Mouse (Mus musculus): ENCODE measurements around the gene Tceanc2. TPM values are rescaled to one million over a fixed set of nuclear protein-coding genes. Genes with fewer than 3 reads are reported as not detected.

The Tceanc2 gene
- polyA plus RNA-seq, 1 experiment from 2014 or later, result 12.7 TPM

DNA sequence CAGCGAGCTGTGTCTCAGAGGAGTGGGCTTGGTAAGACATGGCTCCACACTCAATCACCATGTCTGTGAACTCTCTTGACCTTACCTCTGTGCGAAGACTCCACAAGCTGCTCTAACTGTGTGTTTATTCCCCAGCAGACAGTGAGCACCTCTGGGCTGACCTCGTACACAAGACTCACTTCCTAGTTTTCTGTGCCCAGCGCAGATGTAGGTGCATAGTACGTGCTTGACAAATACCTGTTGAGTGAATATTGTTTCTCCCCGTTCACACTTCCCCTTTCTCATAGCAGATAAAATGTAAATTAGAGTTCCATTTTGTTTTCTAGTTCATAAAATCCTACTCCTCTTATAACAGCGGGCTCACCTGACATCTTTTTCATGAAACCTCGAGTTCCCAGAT lies 35.4 kb downstream of the Tceanc2 start:
- no peak overlapping the region for H3K4me3 ChIP-seq (replicated peaks)
- peaks cover 33% of the 10 kb centered on the region for H3K36me3 ChIP-seq
- DNase-seq, result no peak
- no peak overlapping the region for H3K9ac ChIP-seq
- no peak overlapping the region for H3K27ac ChIP-seq
- H3K4me2 ChIP-seq, result no peak overlapping the region
- WGBS (ENCODE audit: insufficient replicate concordance), result 79% methylated on average over 8 of the region's 8 CpGs
- ATAC-seq (ENCODE audit: low read depth), result no peak
- no peaks in the 10 kb centered on the region for H3K27me3 ChIP-seq
- no peaks in the 10 kb centered on the region for H3K9me3 ChIP-seq (replicated peaks)
- H3K4me1 ChIP-seq (replicated peaks), result peaks cover 4% of the 10 kb centered on the region; the same call in 1 of the 2 replicates

DNA sequence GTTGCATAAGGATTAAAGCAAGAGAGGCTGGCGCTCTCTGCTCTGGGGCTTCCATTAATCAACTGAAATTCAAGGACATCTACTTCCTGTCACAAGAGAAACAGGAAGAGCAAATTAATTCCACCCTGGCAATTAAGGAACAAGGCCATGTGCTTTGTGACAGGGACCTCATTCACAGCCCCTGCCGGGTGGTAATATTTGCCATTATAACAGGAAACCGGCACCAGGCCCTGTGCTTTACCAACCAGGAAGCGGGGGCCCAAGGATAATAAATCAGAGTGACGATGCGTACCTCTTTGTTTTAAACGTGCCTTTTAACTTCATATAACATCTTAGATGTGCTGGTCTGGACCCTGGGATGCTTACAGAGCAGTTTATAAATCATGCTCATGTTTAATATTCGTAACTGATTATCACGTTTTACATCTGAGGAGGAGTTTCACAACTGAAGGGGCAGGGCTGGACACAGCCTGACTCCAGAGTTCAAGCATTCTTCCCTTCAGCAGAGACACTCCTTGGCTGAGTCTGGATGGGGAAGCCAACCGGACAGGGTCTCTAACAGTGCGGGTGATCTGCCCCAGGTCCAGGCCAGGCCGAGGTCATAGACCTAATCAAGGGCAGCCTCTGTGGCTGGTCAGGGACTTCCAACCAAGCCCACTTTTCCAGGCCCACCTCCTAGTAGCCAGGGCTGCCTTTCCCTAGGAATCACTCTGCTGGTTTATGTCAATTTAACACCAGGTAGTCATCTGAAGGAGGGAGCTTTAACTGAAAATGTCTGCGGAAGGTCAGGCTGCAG lies 38.9 kb downstream of the Tceanc2 start:
- H3K27ac ChIP-seq, result 0 out of 2 replicates have a peak overlapping the region, but pooled peaks have one; percentile 29
- no peaks in the 10 kb centered on the region for H3K9me3 ChIP-seq (replicated peaks)
- no peak overlapping the region for H3K4me2 ChIP-seq
- H3K4me1 ChIP-seq (replicated peaks), result peaks cover 8% of the 10 kb centered on the region; the same call in 1 of the 2 replicates
- no peak overlapping the region for H3K4me3 ChIP-seq (replicated peaks)
- H3K9ac ChIP-seq, result no peak overlapping the region
- no peak for ATAC-seq (ENCODE audit: low read depth)
- no peaks in the 10 kb centered on the region for H3K27me3 ChIP-seq
- 64% methylated on average over 13 of the region's 13 CpGs for WGBS (ENCODE audit: insufficient replicate concordance)
- no peak for DNase-seq
- peaks cover 9% of the 10 kb centered on the region for H3K36me3 ChIP-seq

DNA sequence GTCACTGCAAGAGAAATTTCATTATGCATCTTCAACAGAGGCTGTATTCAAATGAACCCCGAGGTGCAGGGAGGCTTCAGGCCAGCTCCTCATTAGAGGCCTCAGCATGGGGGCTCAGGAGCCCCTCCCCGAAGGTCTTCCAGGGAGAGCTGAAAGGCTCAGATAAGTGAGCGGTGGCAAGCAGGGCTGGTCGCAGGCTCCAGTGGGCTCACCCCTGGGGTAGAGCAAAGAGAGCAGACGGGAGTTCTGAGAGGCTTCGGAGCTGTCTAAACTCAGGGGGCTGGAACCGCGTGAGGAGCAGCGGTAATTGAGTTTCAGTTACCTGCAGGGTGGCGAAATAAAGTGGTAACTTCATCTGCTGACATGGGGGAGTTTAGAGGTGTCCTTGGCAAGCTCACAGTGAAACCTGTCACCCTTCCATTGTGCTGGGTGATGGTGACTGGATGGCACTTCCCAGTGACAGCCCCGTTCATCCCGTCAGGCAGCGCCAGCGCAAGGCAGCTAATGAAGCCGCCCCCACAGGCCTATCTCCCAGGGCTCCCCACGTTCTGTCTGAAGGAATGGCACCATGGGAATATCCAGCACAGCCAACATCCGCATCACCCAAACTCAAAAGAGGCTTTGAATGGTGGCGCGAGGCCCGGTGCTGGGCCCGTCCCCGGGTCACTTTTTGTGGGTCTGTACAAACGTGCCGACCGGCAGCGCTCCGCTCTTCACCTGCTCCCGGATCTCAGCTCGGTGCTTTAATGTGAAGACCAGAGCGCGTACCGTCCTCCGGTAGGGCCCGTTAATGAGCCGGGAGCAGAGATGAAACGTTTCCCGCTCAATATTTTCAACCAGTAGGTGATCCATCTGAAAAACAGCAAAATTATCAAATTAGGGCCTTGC lies 39.7 kb downstream of the Tceanc2 start:
- H3K9ac ChIP-seq, result no peak overlapping the region
- no peaks in the 10 kb centered on the region for H3K9me3 ChIP-seq (replicated peaks)
- peaks cover 8% of the 10 kb centered on the region; the same call in 1 of the 2 replicates for H3K4me1 ChIP-seq (replicated peaks)
- H3K27me3 ChIP-seq, result no peaks in the 10 kb centered on the region
- H3K36me3 ChIP-seq, result peaks cover 9% of the 10 kb centered on the region
- no peak overlapping the region for H3K27ac ChIP-seq
- H3K4me2 ChIP-seq, result no peak overlapping the region
- no peak overlapping the region for H3K4me3 ChIP-seq (replicated peaks)
- ATAC-seq (ENCODE audit: low read depth) (no peak), DNase-seq (no peak)
- WGBS (ENCODE audit: insufficient replicate concordance), result 81% methylated on average over 37 of the region's 37 CpGs

DNA sequence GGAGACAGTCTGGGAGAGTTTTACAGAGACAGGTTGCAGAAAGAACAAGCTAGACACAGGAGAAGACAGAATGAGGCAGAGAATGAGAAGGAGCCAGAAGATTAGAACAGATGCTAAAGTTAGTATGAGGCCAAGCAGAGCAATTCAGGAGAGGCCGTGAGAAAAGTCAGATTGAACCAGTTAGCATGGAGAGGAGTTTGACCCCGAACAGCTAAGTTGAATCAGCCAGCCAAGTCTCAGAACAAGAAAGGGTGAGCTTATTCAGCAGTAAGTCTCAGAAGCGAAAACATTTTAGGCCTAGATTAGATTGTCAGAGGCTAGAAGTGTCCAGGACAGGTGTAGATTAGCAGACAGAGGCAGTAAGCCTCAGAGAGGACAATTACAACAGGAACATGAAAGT lies 42.4 kb downstream of the Tceanc2 start:
- 62% methylated on average over 3 of the region's 3 CpGs for WGBS (ENCODE audit: insufficient replicate concordance)
- H3K4me2 ChIP-seq, result no peak overlapping the region
- no peak overlapping the region for H3K9ac ChIP-seq
- no peak overlapping the region for H3K27ac ChIP-seq
- no peaks in the 10 kb centered on the region for H3K9me3 ChIP-seq (replicated peaks)
- no peak overlapping the region for H3K4me3 ChIP-seq (replicated peaks)
- no peaks in the 10 kb centered on the region for H3K27me3 ChIP-seq
- ATAC-seq (ENCODE audit: low read depth) (no peak), DNase-seq (no peak)
- H3K4me1 ChIP-seq (replicated peaks), result peaks cover 8% of the 10 kb centered on the region; the same call in 1 of the 2 replicates
- peaks cover 9% of the 10 kb centered on the region for H3K36me3 ChIP-seq

DNA sequence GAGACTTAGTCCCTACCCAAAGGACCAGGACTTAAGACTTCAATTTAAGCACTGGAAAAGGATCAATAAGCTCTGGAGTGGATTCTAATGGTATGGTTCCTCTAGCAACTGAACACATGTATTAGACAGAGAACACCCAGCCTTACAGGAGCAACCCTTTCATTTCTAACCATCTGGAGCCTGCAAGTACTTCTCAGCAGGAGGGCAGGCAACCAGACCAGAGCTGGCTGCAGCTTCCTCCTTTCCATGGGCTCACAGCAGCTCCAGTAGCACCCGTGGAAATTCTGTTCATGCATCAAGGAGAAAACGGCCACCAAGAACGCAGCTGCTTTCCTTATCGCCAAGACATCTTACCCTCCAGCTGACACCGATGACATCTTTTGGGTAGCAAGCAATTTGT lies 43.3 kb downstream of the Tceanc2 start:
- no peak overlapping the region for H3K9ac ChIP-seq
- peaks cover 9% of the 10 kb centered on the region for H3K36me3 ChIP-seq
- H3K27ac ChIP-seq, result no peak overlapping the region
- no peaks in the 10 kb centered on the region for H3K27me3 ChIP-seq
- H3K4me1 ChIP-seq (replicated peaks), result peaks cover 8% of the 10 kb centered on the region; the same call in 1 of the 2 replicates
- H3K4me3 ChIP-seq (replicated peaks), result no peak overlapping the region
- no peaks in the 10 kb centered on the region for H3K9me3 ChIP-seq (replicated peaks)
- no peak overlapping the region for H3K4me2 ChIP-seq
- DNase-seq, result no peak
- 71% methylated on average over 5 of the region's 5 CpGs for WGBS (ENCODE audit: insufficient replicate concordance)
- ATAC-seq (ENCODE audit: low read depth), result no peak

GRCm38 (mm10) chr4:107134891-107135290 lies 44.0 kb downstream of the Tceanc2 start:
- no peak overlapping the region for H3K4me3 ChIP-seq (replicated peaks)
- H3K4me1 ChIP-seq (replicated peaks), result peaks cover 4% of the 10 kb centered on the region; the same call in 1 of the 2 replicates
- no peak overlapping the region for H3K27ac ChIP-seq
- H3K9me3 ChIP-seq (replicated peaks), result no peaks in the 10 kb centered on the region
- no peak overlapping the region for H3K9ac ChIP-seq
- no peak overlapping the region for H3K4me2 ChIP-seq
- ATAC-seq (ENCODE audit: low read depth), result no peak
- 65% methylated on average over 3 of the region's 3 CpGs for WGBS (ENCODE audit: insufficient replicate concordance)
- DNase-seq, result no peak
- no peaks in the 10 kb centered on the region for H3K27me3 ChIP-seq
- peaks cover 9% of the 10 kb centered on the region for H3K36me3 ChIP-seq

- no peaks in the 10 kb centered on the region for H3K9me3 ChIP-seq (replicated peaks)
- no peaks in the 10 kb centered on the region for H3K36me3 ChIP-seq
- peaks cover 4% of the 10 kb centered on the region; the same call in 1 of the 2 replicates for H3K4me1 ChIP-seq (replicated peaks)
- H3K4me2 ChIP-seq, result no peak overlapping the region
- ATAC-seq (ENCODE audit: low read depth) (no peak), DNase-seq (no peak)
- H3K27ac ChIP-seq, result no peak overlapping the region
- H3K27me3 ChIP-seq, result no peaks in the 10 kb centered on the region
- WGBS (ENCODE audit: insufficient replicate concordance), result 20% methylated on average over 9 of the region's 9 CpGs
- H3K9ac ChIP-seq, result no peak overlapping the region
- no peak overlapping the region for H3K4me3 ChIP-seq (replicated peaks)
Measured at GRCm38 (mm10) chr4:107130534-107130933, 48.4 kb downstream of the Tceanc2 start.

DNA sequence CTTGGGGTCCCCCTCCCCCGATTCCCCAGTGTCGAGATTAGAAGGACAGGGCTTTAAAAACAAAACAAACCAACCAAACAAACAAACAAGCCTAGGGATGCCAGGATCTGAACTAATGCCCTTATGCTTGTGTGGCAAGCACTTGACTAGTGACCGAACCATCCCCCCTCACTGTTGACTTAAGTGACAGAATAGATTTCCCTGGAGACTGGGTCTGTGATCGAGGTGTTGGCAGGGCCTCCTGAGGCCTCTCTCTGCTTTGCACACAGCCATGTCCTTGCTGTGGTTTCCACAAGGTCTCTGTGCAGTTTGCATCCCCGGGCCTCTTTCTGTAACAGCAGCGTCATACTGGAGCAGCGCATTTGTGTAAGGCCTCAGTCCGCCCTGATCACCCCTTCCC lies 49.5 kb downstream of the Tceanc2 start:
- Histone ChIP-seq H3K4me3 (replicated peaks) (no peak overlapping the region), H3K36me3 (no peaks in the 10 kb centered on the region), H3K4me1 (replicated peaks) (no peaks in the 10 kb centered on the region), H3K27me3 (no peaks in the 10 kb centered on the region), H3K4me2 (no peak overlapping the region), H3K27ac (no peak overlapping the region), H3K9me3 (replicated peaks) (no peaks in the 10 kb centered on the region), H3K9ac (no peak overlapping the region)
- no peak for ATAC-seq (ENCODE audit: low read depth)
- DNase-seq, result no peak
- 68% methylated on average over 8 of the region's 8 CpGs for WGBS (ENCODE audit: insufficient replicate concordance)

DNA sequence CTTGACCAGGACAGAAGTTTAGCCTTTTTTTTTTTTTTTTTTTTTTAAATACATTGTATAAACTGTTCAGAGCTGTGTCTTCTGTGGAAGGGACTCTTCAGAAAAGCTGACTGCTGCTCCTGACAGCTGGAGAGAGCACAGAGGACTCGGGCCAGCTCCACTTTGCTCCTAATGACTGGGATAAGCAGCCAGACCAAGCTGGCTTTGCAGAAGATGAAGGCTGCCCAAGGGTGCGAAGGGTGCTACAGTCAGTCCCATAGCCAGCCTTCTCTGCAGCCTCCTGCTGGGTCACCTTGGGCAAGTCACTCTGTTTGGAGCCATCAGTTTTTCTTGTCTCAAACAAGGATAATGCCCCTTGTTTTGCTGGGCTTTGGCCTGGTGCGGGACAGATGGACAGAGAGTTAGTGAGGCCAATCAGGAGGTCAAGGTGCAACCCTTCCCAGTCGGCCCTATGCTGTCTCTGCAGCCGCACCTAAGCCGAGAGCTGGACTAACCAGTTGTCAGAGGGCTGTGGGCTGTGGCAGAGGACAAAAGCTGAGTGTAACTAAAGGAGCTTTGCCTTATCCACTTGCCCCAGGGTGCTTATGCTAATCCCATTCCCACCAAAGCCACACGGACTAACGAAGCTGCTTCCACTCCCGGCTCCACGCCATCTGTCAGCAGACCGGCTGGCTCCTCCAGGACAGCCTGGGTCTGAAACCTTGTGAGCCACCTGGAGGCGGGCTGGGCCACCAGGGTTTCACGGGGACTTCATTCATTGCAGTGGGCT lies 50.8 kb downstream of the Tceanc2 start:
- no peak for DNase-seq
- WGBS (ENCODE audit: insufficient replicate concordance), result 63% methylated on average over 13 of the region's 13 CpGs
- H3K27me3 ChIP-seq, result peaks cover 3% of the 10 kb centered on the region; the same call in 1 of the 2 replicates
- no peak overlapping the region for H3K4me3 ChIP-seq (replicated peaks)
- no peak overlapping the region for H3K4me2 ChIP-seq
- ATAC-seq (ENCODE audit: low read depth), result no peak
- no peaks in the 10 kb centered on the region for H3K9me3 ChIP-seq (replicated peaks)
- H3K27ac ChIP-seq, result no peak overlapping the region
- H3K36me3 ChIP-seq, result no peaks in the 10 kb centered on the region
- no peaks in the 10 kb centered on the region for H3K4me1 ChIP-seq (replicated peaks)
- no peak overlapping the region for H3K9ac ChIP-seq

- Histone ChIP-seq H3K36me3 (no peaks in the 10 kb centered on the region), H3K4me3 (replicated peaks) (no peak overlapping the region), H3K27ac (no peak overlapping the region), H3K9me3 (replicated peaks) (no peaks in the 10 kb centered on the region), H3K4me2 (no peak overlapping the region), H3K9ac (no peak overlapping the region), H3K27me3 (peaks cover 3% of the 10 kb centered on the region; the same call in 1 of the 2 replicates), H3K4me1 (replicated peaks) (peaks cover 8% of the 10 kb centered on the region)
- 61% methylated on average over 13 of the region's 13 CpGs for WGBS (ENCODE audit: insufficient replicate concordance)
- no peak for ATAC-seq (ENCODE audit: low read depth)
- no peak for DNase-seq
Measured at GRCm38 (mm10) chr4:107126891-107127524, 51.9 kb downstream of the Tceanc2 start.

Measured in liver, embryonic 13.5 days (tissue).